Mouse (Mus musculus): ENCODE measurements at regions not wholly inside any gene's neighbourhood (a gene's known extent, or its start where the extent isn't known, plus 50 kb on each side); places are given as distances from the start of the nearest gene placed in this dataset.

DNA sequence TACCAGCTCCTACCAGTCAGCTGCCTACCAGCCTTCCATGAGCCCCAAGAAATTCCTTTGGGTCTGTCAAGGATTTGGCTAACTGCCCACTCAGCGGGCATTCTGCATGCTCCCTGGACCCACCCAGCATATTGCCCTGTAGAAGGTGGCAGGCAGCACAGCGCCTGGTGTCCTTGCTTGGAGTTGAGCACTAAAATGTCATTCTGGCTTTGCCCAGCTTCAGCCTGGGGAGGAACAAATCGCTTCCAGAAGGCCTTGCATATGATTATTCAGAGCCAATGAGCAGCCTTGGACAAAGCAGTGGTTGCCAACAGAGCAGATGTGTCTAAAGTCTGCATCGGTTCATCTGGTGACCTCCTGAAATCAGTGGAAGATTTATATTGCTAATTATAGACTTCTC lies 103.8 kb downstream of the Olig3 start:
- TF ChIP-seq CTCF (IDR thresholded peaks at IDR 0.05; ENCODE audit: low read depth, low read length) = no peak
- no peak for TF ChIP-seq POLR2A (IDR thresholded peaks at IDR 0.05; ENCODE audit: borderline replicate concordance, low read depth, low read length)
